Mouse (Mus musculus) myocyte (in vitro differentiated cells): ENCODE measurements at regions not wholly inside any gene's neighbourhood (a gene's known extent, or its start where the extent isn't known, plus 50 kb on each side); places are given as distances from the start of the nearest gene placed in this dataset.

ENCODE experiments used
- H3K27me3 ChIP-seq: one replicate; pipeline ENCODE4 v1.6.1; 2011; ENCODE audit not compliant: control insufficient read depth, insufficient read depth, insufficient read length
- H3K36me3 ChIP-seq: one replicate; pipeline ENCODE4 v1.6.1; 2011; ENCODE audit not compliant: control insufficient read depth, insufficient read depth
- H3K4me2 ChIP-seq: one replicate; pipeline ENCODE4 v1.6.1; 2011; ENCODE audit warnings: low read depth, control low read depth
- H3K4me3 ChIP-seq: one replicate; pipeline ENCODE4 v1.5.1; 2011; ENCODE audit warnings: mild to moderate bottlenecking, control low read depth, moderate library complexity
- H3K79me2 ChIP-seq: one replicate; pipeline ENCODE4 v1.6.1; 2011; ENCODE audit not compliant: control insufficient read depth, insufficient read depth
- H3ac ChIP-seq: one replicate; pipeline ENCODE4 v1.6.1; 2011; ENCODE audit not compliant: control insufficient read depth, insufficient read length
- CEBPB ChIP-seq: IDR thresholded peaks from 2 replicates; pipeline ENCODE4 v1.6.1; 2011; ENCODE audit warnings: mild to moderate bottlenecking, moderate library complexity; ENCODE audit not compliant: poor library complexity, insufficient read depth, severe bottlenecking
- E2F4 ChIP-seq: IDR thresholded peaks from one replicate; pipeline ENCODE4 v1.6.1; 2011; ENCODE audit warnings: mild to moderate bottlenecking, control low read depth, moderate library complexity; ENCODE audit not compliant: insufficient read depth
- MAX ChIP-seq: IDR thresholded peaks from one replicate; pipeline ENCODE4 v1.6.1; 2011; ENCODE audit warnings: low read depth, mild to moderate bottlenecking, control low read depth
- MYOD1 ChIP-seq, 3 experiments: IDR thresholded peaks; one replicate each; pipeline ENCODE4 v1.6.1; 2011; ENCODE audit warnings: control low read depth in 2 of 3, low read depth in 2 of 3, mild to moderate bottlenecking in 2 of 3, moderate library complexity in 1 of 3; ENCODE audit not compliant: insufficient read length in 2 of 3, control insufficient read depth in 1 of 3
- MYOG ChIP-seq, 3 experiments: IDR thresholded peaks; one replicate each; pipeline ENCODE4 v1.6.1; 2011; ENCODE audit warnings: control low read depth in 2 of 3, low read depth in 2 of 3, mild to moderate bottlenecking in 2 of 3; ENCODE audit not compliant: insufficient read length in 2 of 3, control insufficient read depth in 1 of 3, insufficient read depth in 1 of 3
- POLR2A ChIP-seq: IDR thresholded peaks from one replicate; pipeline ENCODE4 v1.6.1; 2011; ENCODE audit warnings: low read depth, mild to moderate bottlenecking, control low read depth, moderate library complexity; ENCODE audit not compliant: insufficient read length
- POLR2AphosphoS2 ChIP-seq: IDR thresholded peaks from one replicate; pipeline ENCODE4 v1.6.1; 2011; ENCODE audit warnings: low read depth, control low read depth; ENCODE audit not compliant: insufficient read length
- REST ChIP-seq: IDR thresholded peaks from one replicate; pipeline ENCODE4 v1.6.1; 2011; ENCODE audit warnings: mild to moderate bottlenecking, control low read depth, moderate library complexity; ENCODE audit not compliant: insufficient read depth, insufficient read length
- SRF ChIP-seq: IDR thresholded peaks from one replicate; pipeline ENCODE4 v1.6.1; 2011; ENCODE audit warnings: low read depth; ENCODE audit not compliant: control insufficient read depth, insufficient read length
- TCF12 ChIP-seq: IDR thresholded peaks from one replicate; pipeline ENCODE4 v1.6.1; 2011; ENCODE audit warnings: mild to moderate bottlenecking, control low read depth; ENCODE audit not compliant: poor library complexity, insufficient read depth, severe bottlenecking
- TCF3 ChIP-seq: IDR thresholded peaks from one replicate; pipeline ENCODE4 v1.6.1; 2011; ENCODE audit warnings: low read depth, control low read depth; ENCODE audit not compliant: insufficient read length
- USF1 ChIP-seq: IDR thresholded peaks from one replicate; pipeline ENCODE4 v1.6.1; 2011; ENCODE audit warnings: low read depth, mild to moderate bottlenecking, control low read depth, moderate library complexity

DNA sequence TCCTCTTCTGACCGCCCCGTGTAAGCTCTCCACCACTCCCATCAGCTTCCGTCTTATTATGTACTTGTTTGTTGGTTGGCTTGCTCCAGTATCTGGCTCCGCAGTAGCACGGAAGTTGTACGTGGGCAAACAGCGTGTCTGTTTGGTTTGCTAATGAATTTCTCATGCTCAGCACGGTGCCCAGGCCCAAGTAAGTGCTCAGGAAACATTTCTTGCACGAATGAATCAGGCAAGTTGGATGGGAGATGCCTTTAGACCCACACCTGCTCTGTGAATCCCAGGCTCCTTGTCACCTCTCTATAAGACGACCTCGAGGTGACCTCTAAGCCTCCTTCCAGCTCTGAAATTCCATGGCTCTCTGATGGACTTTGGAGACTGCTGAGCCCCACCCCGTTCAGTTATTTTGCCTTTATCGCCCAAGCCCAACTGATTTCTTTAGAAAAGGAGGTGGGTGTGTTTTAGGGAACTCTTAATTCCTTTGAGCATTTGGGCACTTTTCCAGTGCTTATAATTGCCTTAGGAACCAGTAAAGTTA, 55.4 kb upstream of the Lrig1 start:
- no peak overlapping the region for H3K4me2 ChIP-seq
- no peaks in the 10 kb centered on the region for H3K36me3 ChIP-seq
- H3K79me2 ChIP-seq: no peaks in the 10 kb centered on the region
- no peak overlapping the region for H3ac ChIP-seq
- TF ChIP-seq MYOD1 (IDR thresholded peaks at IDR 0.05; ENCODE audit: control insufficient read depth in 1 of 3, insufficient read length in 2 of 3, low read depth in 2 of 3): no peak
- TF ChIP-seq TCF3: no peak
- no peak for TF ChIP-seq USF1
- no peak for TF ChIP-seq SRF
- TF ChIP-seq MYOG (IDR thresholded peaks at IDR 0.05; ENCODE audit: control insufficient read depth in 1 of 3, insufficient read depth in 1 of 3, insufficient read length in 2 of 3, low read depth in 2 of 3): no peak
- no peak for TF ChIP-seq REST
- no peak for TF ChIP-seq TCF12
- no peak for TF ChIP-seq E2F4
- no peak for TF ChIP-seq POLR2AphosphoS2
- TF ChIP-seq CEBPB: no peak
- no peak for TF ChIP-seq MAX
- TF ChIP-seq POLR2A: no peak
- H3K27me3 ChIP-seq: no peaks in the 10 kb centered on the region
- H3K4me3 ChIP-seq: no peak overlapping the region

DNA sequence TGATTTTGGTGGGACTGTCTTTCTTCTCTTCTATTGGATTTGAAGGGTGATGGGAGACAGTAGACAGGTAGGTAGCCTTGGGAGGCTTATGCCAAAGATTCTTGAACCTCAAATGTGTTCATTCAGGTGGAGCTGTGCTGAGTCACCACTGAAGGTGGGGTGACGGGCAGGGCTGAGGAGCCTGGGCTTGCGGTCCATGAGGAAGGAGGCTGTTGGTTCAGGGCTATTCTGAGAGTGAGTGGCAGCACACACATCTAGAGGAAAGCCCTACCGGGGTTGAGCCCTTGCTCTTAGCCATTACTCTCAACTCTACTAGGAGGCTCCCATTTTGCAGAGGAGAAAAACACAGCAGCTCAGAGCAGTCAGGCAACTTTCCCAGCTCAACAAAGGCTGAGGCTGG, 54.6 kb upstream of the Lrig1 start:
- Histone ChIP-seq H3K27me3 (no peaks in the 10 kb centered on the region), H3ac (no peak overlapping the region), H3K79me2 (no peaks in the 10 kb centered on the region), H3K4me3 (no peak overlapping the region), H3K36me3 (no peaks in the 10 kb centered on the region), H3K4me2 (no peak overlapping the region)
- TF ChIP-seq MAX (no peak), REST (no peak), MYOG (IDR thresholded peaks at IDR 0.05; ENCODE audit: control insufficient read depth in 1 of 3, insufficient read depth in 1 of 3, insufficient read length in 2 of 3, low read depth in 2 of 3) (no peak), MYOD1 (IDR thresholded peaks at IDR 0.05; ENCODE audit: control insufficient read depth in 1 of 3, insufficient read length in 2 of 3, low read depth in 2 of 3) (no peak), TCF12 (no peak), POLR2AphosphoS2 (no peak), TCF3 (no peak), E2F4 (no peak), SRF (no peak), USF1 (no peak), POLR2A (no peak), CEBPB (no peak)

GRCm38 (mm10) chr6:94751101-94751440, 51.1 kb upstream of the Lrig1 start:
- TF ChIP-seq TCF12: no peak
- TF ChIP-seq USF1: no peak
- no peak for TF ChIP-seq TCF3
- TF ChIP-seq MAX: no peak
- no peaks in the 10 kb centered on the region for H3K27me3 ChIP-seq
- no peak overlapping the region for H3K4me3 ChIP-seq
- no peaks in the 10 kb centered on the region for H3K36me3 ChIP-seq
- no peak overlapping the region for H3ac ChIP-seq
- H3K4me2 ChIP-seq: no peak overlapping the region
- H3K79me2 ChIP-seq: no peaks in the 10 kb centered on the region

- H3K4me2 ChIP-seq: no peak overlapping the region
- no peak for TF ChIP-seq SRF
Measured at GRCm38 (mm10) chr6:94750228-94751100, 50.5 kb upstream of the Lrig1 start.

More at GRCm38 (mm10) chr6:94750228-94751100, 50.5 kb upstream of the Lrig1 start:
- no peaks in the 10 kb centered on the region for H3K27me3 ChIP-seq
- no peaks in the 10 kb centered on the region for H3K79me2 ChIP-seq
- no peak overlapping the region for H3K4me3 ChIP-seq
- no peaks in the 10 kb centered on the region for H3K36me3 ChIP-seq
- H3ac ChIP-seq: no peak overlapping the region
